Mouse (Mus musculus) testis, adult 2 months (tissue): Measurements from ENCODE around the gene Med11. TPM values are rescaled to one million over a fixed set of nuclear protein-coding genes. Genes with fewer than 3 reads are reported as not detected.
"Not testable (repeated sequence)": the region's sequence is repeated elsewhere in the genome, so short reads cannot be mapped to it uniquely, and the experiment has no call there.

Experiments
- H3K27ac ChIP-seq: fragments of 200-500 bp; 2 replicates; pipeline ENCODE4 v1.5.1; 2012; ENCODE audit warnings: low read depth, low read length; ENCODE audit not compliant: control insufficient read depth, insufficient read depth
- H3K27me3 ChIP-seq: fragments of 200-500 bp; 2 replicates; pipeline ENCODE4 v1.6.1; 2012; ENCODE audit warnings: mild to moderate bottlenecking, low read length, moderate library complexity; ENCODE audit not compliant: control insufficient read depth, insufficient read depth
- H3K36me3 ChIP-seq: fragments of 200-500 bp; 2 replicates; pipeline ENCODE4 v1.6.1; 2012; ENCODE audit warnings: mild to moderate bottlenecking, low read length; ENCODE audit not compliant: control insufficient read depth, insufficient read depth
- H3K4me1 ChIP-seq: fragments of 200-500 bp; 2 replicates; pipeline ENCODE4 v1.6.1; 2012; ENCODE audit warnings: low read length; ENCODE audit not compliant: control insufficient read depth, insufficient read depth
- H3K4me3 ChIP-seq: fragments of 200-500 bp; 2 replicates; pipeline ENCODE4 v1.5.1; 2012; ENCODE audit warnings: low read depth, mild to moderate bottlenecking, low read length, moderate library complexity, mixed read lengths; ENCODE audit not compliant: control insufficient read depth
- CTCF ChIP-seq: fragments of 200-500 bp; IDR thresholded peaks from 2 replicates; pipeline ENCODE4 v1.5.1; 2012; ENCODE audit warnings: low read depth, mild to moderate bottlenecking, inconsistent platforms, low read length, moderate library complexity; ENCODE audit not compliant: control insufficient read depth, insufficient read depth, insufficient replicate concordance
- POLR2A ChIP-seq: fragments of 200-500 bp; IDR thresholded peaks from 2 replicates; pipeline ENCODE4 v1.6.1; 2012; ENCODE audit warnings: low read depth, mild to moderate bottlenecking, inconsistent platforms, low read length, moderate library complexity; ENCODE audit not compliant: control insufficient read depth
- polyA plus RNA-seq: library from polyadenylated mRNA; depleted of rRNA; stranded (reverse); fragments of >200 nt; gene quantifications from 2 replicates; pipeline ENCODE4 v1.2.3, GENCODE M21; 2012

Gene Med11
- polyA plus RNA-seq, 1 experiment: 8.3 TPM

DNA sequence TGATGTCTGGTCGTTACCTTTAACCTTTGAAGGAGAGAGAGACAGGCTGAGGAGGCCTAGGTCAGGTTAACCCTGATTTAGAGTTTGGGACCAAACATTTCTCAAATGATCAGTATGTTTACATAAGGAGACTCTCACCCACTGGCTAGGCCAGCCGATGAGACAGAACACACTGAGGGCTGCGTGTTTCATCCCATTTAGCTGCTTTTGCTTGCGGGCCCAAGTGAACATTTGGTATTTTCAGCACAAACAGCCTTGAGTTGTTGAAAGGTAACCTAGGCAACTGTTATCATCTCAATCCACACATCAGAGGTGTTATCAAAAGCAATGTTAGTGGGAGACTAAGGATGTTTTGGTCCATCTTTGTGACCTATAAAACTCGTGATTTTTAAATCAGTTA lies 32.2 kb upstream of the Med11 start:
- no peaks in the 10 kb centered on the region for H3K4me1 ChIP-seq
- no peaks in the 10 kb centered on the region for H3K27me3 ChIP-seq
- H3K27ac ChIP-seq: no peak overlapping the region
- TF ChIP-seq CTCF (no peak), POLR2A (no peak)
- H3K36me3 ChIP-seq: no peaks in the 10 kb centered on the region
- H3K4me3 ChIP-seq: no peak overlapping the region

DNA sequence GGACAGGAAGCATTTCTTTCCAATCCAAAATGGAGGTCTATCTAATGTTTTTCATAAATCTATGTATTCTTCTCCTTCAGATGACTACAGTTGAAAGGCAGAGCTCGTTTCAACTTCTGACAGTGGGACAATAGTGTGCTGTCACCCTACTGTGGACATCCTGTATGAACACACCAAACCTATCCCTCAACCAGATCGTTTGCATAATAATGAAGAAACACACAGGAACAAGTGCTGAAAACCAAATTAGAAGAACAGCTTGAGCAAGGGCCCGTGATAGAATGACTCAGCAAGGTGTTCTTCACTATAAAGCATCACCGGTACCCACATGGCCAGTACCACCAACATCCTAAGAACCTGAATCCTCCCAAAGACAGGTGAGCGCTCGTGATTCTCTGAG lies 25.1 kb upstream of the Med11 start:
- not testable (repeated sequence) for H3K27ac ChIP-seq, H3K4me3 ChIP-seq, H3K36me3 ChIP-seq, H3K4me1 ChIP-seq, H3K27me3 ChIP-seq

DNA sequence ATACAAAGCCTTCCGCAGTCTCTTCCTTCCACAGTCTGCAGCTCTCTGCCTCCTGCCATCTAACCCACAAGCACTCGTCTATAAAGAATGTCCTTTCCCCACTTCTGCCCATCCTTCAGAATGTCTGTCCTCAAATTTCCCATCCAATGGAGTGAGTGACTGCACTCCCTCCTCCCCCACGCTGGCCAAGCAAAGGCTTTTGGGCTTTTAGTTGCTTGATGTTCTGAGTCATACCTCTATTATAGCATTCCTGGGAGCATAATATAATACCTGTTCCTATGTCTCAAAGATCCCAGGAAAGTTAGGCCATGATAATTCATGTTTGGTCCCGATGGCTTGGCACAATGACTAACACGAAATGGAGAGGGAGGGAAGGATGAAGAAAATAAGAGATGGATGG lies 20.1 kb upstream of the Med11 start:
- no peaks in the 10 kb centered on the region for H3K27me3 ChIP-seq
- no peak overlapping the region for H3K27ac ChIP-seq
- no peak for TF ChIP-seq POLR2A
- no peak for TF ChIP-seq CTCF
- H3K36me3 ChIP-seq: no peaks in the 10 kb centered on the region
- H3K4me3 ChIP-seq: no peak overlapping the region
- H3K4me1 ChIP-seq: peaks cover 11% of the 10 kb centered on the region

DNA sequence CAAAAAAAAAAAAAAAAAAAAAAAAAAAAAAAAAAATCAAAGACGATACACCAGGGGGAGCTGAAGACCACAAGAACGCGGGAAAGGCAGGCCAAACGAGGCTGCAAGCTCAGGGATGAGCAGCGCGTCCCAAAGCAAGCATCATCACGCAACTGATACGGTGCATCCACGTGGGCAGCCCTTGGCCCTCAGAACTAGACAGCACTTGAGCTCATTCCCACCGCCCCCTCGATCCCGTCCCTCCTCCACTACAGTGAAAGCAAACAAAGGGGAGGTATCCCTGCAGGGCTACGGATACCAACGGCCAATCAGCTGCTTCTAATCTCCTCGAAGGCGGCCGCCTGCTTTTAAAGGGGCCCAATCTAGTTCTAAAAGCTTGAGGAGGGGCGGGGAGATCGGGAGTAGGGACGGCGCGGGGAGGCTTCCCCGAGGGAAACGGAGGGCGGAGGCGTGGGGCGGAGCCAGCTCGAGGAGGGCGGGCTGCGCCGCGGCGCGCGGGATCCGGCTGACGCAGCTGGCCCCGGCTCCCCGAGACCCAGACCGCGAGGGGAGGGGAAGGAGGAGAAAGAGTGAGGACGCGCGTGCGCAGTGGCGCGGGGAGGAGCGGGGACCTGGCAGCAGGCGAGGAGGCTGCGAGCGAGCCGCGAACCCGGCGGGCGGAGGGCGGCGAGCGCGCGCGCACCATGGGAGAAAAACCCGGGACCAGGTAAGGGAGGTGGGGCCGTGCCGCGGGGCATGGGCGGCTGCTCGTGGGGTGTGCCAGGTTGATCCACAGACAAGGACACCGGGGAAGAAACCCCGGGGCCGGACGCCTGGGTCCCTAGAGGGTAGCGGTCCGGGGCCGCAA lies 19.4 kb upstream of the Med11 start, which contains the start of gene Arrb2:
TSS of gene Arrb2 (plus strand) at position 588 of the 847 bp plus-strand sequence.
- H3K27me3 ChIP-seq: no peaks in the 10 kb centered on the region
- peak within 1 kb of the TSS; percentile 80 for H3K4me3 ChIP-seq
- peak within 1 kb of the TSS; percentile 23; the same call in 1 of the 2 replicates for H3K27ac ChIP-seq
- TF ChIP-seq POLR2A (peak; percentile 11; the same call in 1 of the 2 replicates), CTCF (peak; percentile 58; the same call in 1 of the 2 replicates)
- peaks cover 11% of the 10 kb centered on the region for H3K4me1 ChIP-seq
- H3K36me3 ChIP-seq: no peaks in the 10 kb centered on the region

DNA sequence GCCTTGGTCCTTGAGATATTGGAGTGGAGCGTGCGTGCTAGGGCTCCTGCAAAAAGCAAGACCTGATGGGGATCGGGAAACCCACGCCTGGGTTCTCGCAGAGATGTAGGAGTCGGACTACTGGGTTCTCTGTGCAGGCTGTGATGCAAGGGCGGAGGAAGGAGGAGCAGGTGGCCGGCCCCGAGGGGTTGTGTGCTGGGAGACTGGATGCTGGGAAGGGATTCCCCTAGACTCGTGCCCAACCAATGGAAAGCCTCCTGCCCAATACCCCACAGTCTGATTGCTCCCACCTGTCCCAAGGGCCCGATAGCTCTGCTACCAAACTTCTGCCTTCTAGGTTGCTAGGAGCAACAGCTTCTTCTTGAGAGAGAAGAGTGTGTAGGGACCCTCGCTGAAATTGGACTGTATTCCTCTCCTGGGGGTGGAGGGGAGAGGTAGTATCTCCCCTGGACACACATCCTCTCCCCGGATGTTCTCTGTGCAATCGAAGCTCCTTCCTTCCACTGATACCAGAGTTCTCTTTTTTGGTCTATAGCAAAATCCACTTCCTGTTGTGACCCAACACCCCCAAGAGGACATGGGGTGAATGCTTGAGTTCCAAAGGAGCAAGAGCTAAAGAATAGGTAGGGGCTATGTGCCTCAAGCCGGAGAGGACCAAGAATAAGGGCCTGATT lies 18.7 kb upstream of the Med11 start:
- Histone ChIP-seq H3K36me3 (no peaks in the 10 kb centered on the region), H3K4me3 (peak overlapping the region; percentile 80), H3K4me1 (peaks cover 11% of the 10 kb centered on the region), H3K27ac (no peak overlapping the region), H3K27me3 (no peaks in the 10 kb centered on the region)
- no peak for TF ChIP-seq CTCF
- no peak for TF ChIP-seq POLR2A

DNA sequence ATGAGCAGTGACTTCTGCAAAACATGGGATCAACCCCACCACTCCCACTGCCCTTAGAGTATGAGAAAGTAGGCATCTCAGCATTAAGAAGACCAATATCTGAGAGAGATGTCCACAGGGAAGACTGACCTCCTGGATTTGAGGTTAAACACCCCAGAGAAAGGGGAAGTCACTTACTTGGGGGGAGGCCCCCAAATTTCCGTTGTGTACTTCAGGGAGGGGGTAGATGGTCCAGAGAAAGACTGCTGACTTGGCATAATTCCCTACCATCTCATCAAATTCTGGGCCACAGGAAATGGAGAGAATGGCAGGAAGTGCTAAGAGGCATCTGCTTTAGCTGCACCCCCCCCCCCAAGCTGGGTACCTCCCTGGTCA lies 18.2 kb upstream of the Med11 start:
- H3K4me3 ChIP-seq: no peak overlapping the region
- no peak overlapping the region for H3K27ac ChIP-seq
- TF ChIP-seq CTCF: no peak
- no peak for TF ChIP-seq POLR2A
- peaks cover 11% of the 10 kb centered on the region for H3K4me1 ChIP-seq
- H3K27me3 ChIP-seq: no peaks in the 10 kb centered on the region
- no peaks in the 10 kb centered on the region for H3K36me3 ChIP-seq

DNA sequence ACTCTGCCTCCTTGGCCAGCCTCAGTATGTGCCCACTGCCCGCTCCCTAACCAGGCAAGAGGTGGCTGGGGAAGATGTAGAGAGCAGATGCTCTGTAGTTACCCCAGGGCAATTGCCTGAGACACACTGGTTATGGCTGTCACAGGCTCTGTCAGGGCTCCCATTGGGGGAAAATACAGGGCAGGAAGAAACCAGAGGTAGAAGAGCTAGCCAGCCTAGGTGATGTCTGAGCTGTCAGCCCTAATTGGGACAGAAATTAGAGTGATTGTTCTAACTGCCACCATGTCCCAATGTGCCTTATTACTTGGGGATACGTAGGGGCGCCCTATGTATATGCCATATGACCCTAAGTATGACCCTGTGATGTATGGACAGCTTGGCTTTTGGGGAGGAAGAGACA lies 17.8 kb upstream of the Med11 start:
- Histone ChIP-seq H3K36me3 (no peaks in the 10 kb centered on the region), H3K27me3 (no peaks in the 10 kb centered on the region), H3K27ac (no peak overlapping the region), H3K4me3 (no peak overlapping the region), H3K4me1 (peaks cover 11% of the 10 kb centered on the region)
- TF ChIP-seq CTCF (no peak), POLR2A (no peak)
